Mouse (Mus musculus) MEL (cell line): ENCODE results near the gene Lamb3.
"Not testable (repeated sequence)": the region's sequence is repeated elsewhere in the genome, so short reads cannot be mapped to it uniquely, and the experiment has no call there.

ENCODE experiments used
- BHLHE40 ChIP-seq: IDR thresholded peaks from 2 replicates; pipeline ENCODE4 v1.6.1; 2012; ENCODE audit warnings: low read depth, mild to moderate bottlenecking, inconsistent platforms, low read length, improper control_type of control experiment, borderline replicate concordance
- CTCF ChIP-seq, 3 experiments: IDR thresholded peaks in 2 of 3; conservative IDR thresholded peaks in 1 of 3; 2 replicates each; pipeline ENCODE4 v1.5.1; 2011 to 2012; ENCODE audit warnings: low read length in 3 of 3, low read depth in 2 of 3, mild to moderate bottlenecking in 2 of 3, improper control_type of control experiment in 1 of 3, inconsistent platforms in 1 of 3, mixed read lengths in 1 of 3, moderate library complexity in 1 of 3; ENCODE audit not compliant: control insufficient read depth in 1 of 3, insufficient read depth in 1 of 3, poor library complexity in 1 of 3, severe bottlenecking in 1 of 3
- JUND ChIP-seq: IDR thresholded peaks from 2 replicates; pipeline ENCODE4 v1.6.1; 2011; ENCODE audit warnings: low read depth, mild to moderate bottlenecking, improper control_type of control experiment, low read length
- MXI1 ChIP-seq: IDR thresholded peaks from 2 replicates; pipeline ENCODE4 v1.6.1; 2011; ENCODE audit warnings: mild to moderate bottlenecking, low read depth, low read length, improper control_type of control experiment
- NRF1 ChIP-seq: IDR thresholded peaks from 2 replicates; pipeline ENCODE4 v1.6.1; 2014; ENCODE audit warnings: low read depth, mild to moderate bottlenecking, inconsistent platforms, low read length, improper control_type of control experiment, moderate library complexity; ENCODE audit not compliant: poor library complexity, insufficient read depth, severe bottlenecking
- SIN3A ChIP-seq: IDR thresholded peaks from 2 replicates; pipeline ENCODE4 v1.6.1; 2012; ENCODE audit warnings: low read length, improper control_type of control experiment, inconsistent platforms
- ZC3H11A ChIP-seq: IDR thresholded peaks from 2 replicates; pipeline ENCODE4 v1.6.1; 2012; ENCODE audit warnings: low read depth, mild to moderate bottlenecking, inconsistent platforms, low read length, improper control_type of control experiment

GRCm38 (mm10) chr1:193285766-193286325 lies 78.3 kb downstream of the Lamb3 start:
- not testable (repeated sequence) for TF ChIP-seq CTCF (IDR thresholded peaks at IDR 0.05 in 2 of 3, conservative IDR thresholded peaks at IDR 0.05 in 1 of 3; ENCODE audit: control insufficient read depth in 1 of 3, insufficient read depth in 1 of 3, low read depth in 2 of 3, low read length in 3 of 3, poor library complexity in 1 of 3, severe bottlenecking in 1 of 3); ZC3H11A; SIN3A; MXI1; JUND; NRF1; BHLHE40
